Mouse (Mus musculus): ENCODE results near the gene Nutm2.

- TF ChIP-seq CTCF (IDR thresholded peaks at IDR 0.05; ENCODE audit: control insufficient read depth, insufficient read depth, low read length) (no peak), POLR2A (IDR thresholded peaks at IDR 0.05; ENCODE audit: borderline replicate concordance, control insufficient read depth, low read depth, low read length) (no peak)
Observed at GRCm38 (mm10) chr13:50467007-50467406, at the start of gene Nutm2.

All from bone marrow, adult 2 months (tissue).